Mouse (Mus musculus): ENCODE results near the gene Kcna5.

Gene Kcna5

GRCm38 (mm10) chr6:126536926-126537325 lies 1.7 kb upstream of the Kcna5 start:
- DNase-seq (ENCODE audit: low spot score): no peak

GRCm38 (mm10) chr6:126535911-126536270 lies 679 bp upstream of the Kcna5 start:
- DNase-seq (ENCODE audit: low spot score): peak; percentile 6

GRCm38 (mm10) chr6:126534531-126535207 lies 543 bp downstream of the Kcna5 start:
- no peak for DNase-seq (ENCODE audit: low spot score)

- no peak for DNase-seq (ENCODE audit: low spot score)
Observed at GRCm38 (mm10) chr6:126531306-126531705, 3.9 kb downstream of the Kcna5 start.

GRCm38 (mm10) chr6:126530019-126530418 lies 5.2 kb downstream of the Kcna5 start:
- DNase-seq (ENCODE audit: low spot score): no peak

- DNase-seq (ENCODE audit: low spot score): no peak
Observed at GRCm38 (mm10) chr6:126514720-126515119, 20.5 kb downstream of the Kcna5 start.

- DNase-seq (ENCODE audit: low spot score): no peak
Observed at GRCm38 (mm10) chr6:126513714-126514248, 21.4 kb downstream of the Kcna5 start.

- no peak for DNase-seq (ENCODE audit: low spot score)
Observed at GRCm38 (mm10) chr6:126513154-126513553, 22.1 kb downstream of the Kcna5 start.

GRCm38 (mm10) chr6:126508671-126509070 lies 26.5 kb downstream of the Kcna5 start:
- DNase-seq (ENCODE audit: low spot score): no peak

- DNase-seq (ENCODE audit: low spot score): no peak
Observed at GRCm38 (mm10) chr6:126503920-126504319, 31.3 kb downstream of the Kcna5 start.

- no peak for DNase-seq (ENCODE audit: low spot score)
Observed at GRCm38 (mm10) chr6:126502691-126503301, 32.4 kb downstream of the Kcna5 start.

- no peak for DNase-seq (ENCODE audit: low spot score)
Observed at GRCm38 (mm10) chr6:126500985-126501384, 34.2 kb downstream of the Kcna5 start.

GRCm38 (mm10) chr6:126500088-126500487 lies 35.1 kb downstream of the Kcna5 start:
- DNase-seq (ENCODE audit: low spot score): peak; percentile 43

GRCm38 (mm10) chr6:126497878-126498277 lies 37.3 kb downstream of the Kcna5 start:
- DNase-seq (ENCODE audit: low spot score): no peak

- no peak for DNase-seq (ENCODE audit: low spot score)
Observed at GRCm38 (mm10) chr6:126497173-126497839, 37.9 kb downstream of the Kcna5 start.

- no peak for DNase-seq (ENCODE audit: low spot score)
Observed at GRCm38 (mm10) chr6:126487136-126487535, 48.1 kb downstream of the Kcna5 start.

GRCm38 (mm10) chr6:126484887-126485286 lies 50.3 kb downstream of the Kcna5 start:
- no peak for DNase-seq (ENCODE audit: low spot score)

- no peak for DNase-seq (ENCODE audit: low spot score)
Observed at GRCm38 (mm10) chr6:126483264-126483867, 51.8 kb downstream of the Kcna5 start.

All from yolk sac, embryonic 10.5 days (tissue).